Mouse (Mus musculus) adrenal gland, postnatal 25 days (tissue): ENCODE measurements around the gene Rex1bd. TPM values are rescaled to one million over a fixed set of nuclear protein-coding genes. Genes with fewer than 3 reads are reported as not detected.

ENCODE experiments used
- DNase-seq: peaks from one replicate; pipeline ENCODE4 v3.0.0; 2021; ENCODE audit warnings: mixed read lengths
- total RNA-seq: library from RNA; stranded (reverse); gene quantifications from 2 replicates; pipeline ENCODE4 v1.2.3, GENCODE M21; 2021

Gene Rex1bd
- total RNA-seq, 1 experiment from 2014 or later = 158 TPM

- DNase-seq = no peak
Measured at GRCm38 (mm10) chr8:70501820-70502529, 4.6 kb downstream of the Rex1bd start.

DNA sequence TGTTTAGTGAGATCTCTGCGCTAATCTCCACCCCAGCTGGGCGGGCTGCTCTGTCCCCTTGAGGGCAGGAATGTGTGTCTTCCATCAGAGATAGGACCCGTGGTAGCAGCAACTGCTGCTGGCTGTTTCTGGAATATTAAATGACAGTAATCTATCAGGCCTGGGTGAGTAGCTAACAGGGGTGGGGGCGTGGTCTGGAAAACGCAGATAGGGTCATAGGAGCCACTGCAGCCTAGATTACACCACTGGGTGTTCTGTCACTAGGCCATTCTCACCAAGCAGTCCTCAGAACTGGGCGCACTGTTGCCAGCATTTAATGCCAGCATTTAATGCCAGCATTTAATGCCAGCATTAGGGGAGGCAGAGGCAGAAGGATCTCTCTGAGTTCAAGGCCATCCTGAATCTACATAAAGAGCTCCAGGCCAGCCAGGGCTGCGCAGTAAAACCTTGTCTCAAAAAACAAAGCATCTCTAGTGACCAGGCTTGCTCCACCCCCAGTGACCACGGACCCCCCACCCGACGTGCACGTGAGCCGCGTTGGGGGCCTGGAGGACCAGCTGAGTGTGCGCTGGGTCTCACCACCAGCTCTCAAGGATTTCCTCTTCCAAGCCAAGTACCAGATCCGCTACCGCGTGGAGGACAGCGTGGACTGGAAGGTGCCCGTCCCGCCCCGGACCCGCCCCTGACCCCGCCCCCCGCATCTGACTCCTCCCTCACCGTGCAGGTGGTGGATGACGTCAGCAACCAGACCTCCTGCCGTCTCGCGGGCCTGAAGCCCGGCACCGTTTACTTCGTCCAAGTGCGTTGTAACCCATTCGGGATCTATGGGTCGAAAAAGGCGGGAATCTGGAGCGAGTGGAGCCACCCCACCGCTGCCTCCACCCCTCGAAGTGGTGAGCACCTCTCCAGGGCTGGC lies 5.9 kb downstream of the Rex1bd start:
- DNase-seq = no peak

DNA sequence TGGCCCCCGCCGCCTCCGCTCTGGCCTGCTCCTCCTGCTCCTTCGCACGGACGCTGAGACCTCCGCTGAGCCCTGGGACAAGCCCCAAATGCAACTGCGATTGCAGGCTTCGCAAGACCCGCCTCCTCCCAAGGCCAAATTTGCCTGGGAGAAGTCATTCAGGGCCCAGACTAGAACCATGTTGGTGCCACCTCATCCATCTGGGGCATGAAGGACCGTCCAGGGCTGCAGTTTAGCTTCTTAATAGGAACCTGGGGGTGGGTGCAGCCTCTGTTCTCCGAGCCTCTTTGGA lies 10.8 kb downstream of the Rex1bd start:
- DNase-seq = no peak

DNA sequence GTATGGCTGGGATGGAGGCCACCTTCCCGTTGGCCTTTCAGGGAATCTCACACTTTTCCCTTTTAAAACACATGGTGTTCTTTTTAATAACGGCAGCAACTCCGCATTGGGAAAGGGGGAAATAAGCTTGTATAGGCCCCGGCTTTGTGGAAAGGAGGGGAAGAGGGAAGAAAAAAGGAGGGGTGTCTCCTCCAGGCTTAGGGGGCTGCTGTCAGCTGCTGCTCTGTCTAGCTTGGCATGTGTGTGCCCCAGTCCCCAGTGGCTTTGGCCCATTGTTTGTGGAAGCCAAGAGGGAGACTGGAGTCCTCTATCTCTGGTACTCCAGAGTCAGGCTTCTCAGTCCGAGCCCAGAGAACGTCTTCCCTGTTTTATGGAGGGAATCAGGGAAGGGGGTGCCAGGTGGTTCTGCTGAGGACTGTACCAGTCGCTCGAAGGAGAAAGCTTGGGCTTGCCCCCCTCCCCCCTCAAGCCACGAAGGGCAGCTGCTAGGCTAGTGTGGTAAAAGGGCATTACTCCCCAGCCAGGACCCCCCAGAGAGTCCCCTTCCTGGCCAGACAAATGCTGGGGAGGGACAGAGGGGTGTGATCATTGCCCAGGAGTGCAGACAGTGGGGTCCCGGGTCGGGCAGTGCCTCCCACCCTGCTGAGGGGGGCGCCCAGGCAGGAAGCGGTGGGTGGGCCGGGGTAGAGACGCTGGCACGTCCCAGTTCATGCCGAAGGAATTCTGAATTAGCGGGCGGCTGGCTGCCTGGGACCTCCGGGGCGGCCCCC lies 11.4 kb downstream of the Rex1bd start:
- no peak for DNase-seq

- no peak for DNase-seq
Measured at GRCm38 (mm10) chr8:70494416-70494945, 12.1 kb downstream of the Rex1bd start.

DNA sequence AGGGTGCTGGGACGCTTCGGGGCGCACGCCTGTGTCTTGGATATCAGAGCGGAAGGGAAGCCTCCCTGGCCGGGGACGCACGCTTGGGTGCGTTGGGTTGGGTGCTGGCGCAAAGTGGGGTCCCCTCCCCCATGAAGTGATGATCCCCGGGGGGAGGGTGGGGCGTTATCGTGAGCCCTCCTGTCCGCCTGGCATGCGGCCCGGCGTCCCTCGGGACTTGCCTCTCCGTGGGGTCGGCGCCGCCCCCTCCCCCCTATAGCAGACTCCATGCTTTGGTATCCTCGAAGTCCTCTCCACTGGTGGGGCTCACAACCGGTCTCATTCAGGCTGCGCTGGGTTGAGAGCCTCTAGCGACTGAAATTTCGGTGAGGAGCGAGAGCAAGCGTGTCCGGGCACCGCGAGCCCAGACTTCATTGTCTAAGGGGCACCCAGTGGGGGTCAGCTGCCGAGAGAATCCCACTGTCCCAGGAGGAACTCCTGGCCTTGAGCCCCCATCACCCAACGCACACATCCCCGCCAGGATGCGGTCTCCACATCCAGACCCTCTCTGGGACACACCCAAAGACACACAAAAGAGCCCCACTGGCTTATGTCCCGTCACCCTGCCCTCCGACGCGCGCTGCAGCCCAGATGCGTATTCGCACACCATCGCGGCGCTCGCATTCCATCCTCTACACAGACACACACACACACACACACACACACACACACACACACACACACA lies 12.7 kb downstream of the Rex1bd start:
- DNase-seq = no peak

DNA sequence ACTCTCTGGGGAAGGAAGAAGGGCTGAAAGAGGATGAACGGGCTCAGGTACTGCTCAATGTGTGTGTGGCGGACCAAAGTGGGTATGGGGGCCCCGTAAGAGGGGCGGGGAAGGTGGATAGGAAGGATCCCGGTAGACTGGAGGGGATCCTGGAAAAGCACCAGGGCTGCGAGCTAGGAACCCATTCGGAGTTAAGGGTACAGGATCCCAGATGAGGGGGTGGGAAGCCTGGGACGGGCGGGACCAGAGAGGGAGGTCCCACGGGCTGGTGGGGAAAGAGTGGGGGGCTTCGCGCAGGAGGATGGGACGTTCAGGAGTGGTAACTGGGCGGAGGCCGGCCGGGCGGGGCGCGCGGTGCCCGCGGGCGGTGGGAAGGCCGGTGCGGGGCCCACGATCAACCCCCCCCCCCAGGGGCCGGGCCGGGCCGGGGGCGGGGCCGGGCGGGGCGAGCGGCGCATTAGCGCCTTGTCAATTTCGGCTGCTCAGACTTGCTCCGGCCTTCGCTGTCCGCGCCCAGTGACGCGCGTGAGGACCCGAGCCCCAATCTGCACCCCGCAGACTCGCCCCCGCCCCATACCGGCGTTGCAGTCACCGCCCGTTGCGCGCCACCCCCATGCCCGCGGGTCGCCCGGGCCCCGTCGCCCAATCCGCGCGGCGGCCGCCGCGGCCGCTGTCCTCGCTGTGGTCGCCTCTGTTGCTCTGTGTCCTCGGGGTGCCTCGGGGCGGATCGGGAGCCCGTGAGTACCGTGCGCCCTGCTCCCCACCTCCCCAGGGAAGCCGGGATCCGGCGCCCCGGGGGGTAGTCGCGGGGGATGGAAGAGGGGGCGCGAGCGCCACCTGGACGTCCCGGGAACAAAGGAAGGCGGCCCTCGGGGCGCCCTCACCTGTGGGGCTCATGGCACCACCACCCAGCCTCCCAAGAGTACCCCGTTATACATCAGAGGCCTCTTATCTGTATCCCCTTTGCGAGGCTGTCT lies 13.6 kb downstream of the Rex1bd start, which contains the start of gene Crlf1:
Gene Crlf1 (plus strand): TSS at position 495 of the 977 bp plus-strand sequence.
- no peak for DNase-seq

DNA sequence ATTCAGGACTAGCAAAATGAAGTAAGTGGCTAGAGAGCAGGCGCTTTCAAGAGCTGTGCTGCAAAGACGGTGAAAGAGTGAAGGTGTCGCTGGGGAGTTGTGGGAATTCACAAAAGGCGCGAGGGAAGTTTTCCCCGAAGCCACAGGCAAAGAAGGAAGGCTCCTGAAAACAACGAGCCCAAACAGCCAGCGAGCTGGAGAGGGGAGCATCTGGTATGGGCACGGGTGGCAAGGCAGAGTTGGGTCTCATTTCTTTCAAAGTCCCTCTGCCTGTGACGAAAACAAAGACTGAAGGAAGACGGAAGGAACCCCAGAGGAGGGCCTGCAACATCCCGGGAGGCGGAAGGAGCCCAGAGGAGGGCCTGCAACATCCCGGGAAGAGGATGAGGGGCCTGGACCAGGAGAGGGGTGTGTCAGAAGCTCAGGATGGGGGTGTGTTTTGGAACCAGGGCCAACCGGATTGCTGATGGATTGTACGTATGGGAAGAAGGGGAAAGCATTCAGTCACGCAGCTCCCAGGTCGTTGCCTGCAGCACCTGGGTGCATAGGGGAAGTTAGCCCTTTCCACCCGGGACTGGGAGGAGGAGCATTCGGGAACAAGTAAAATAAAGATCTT lies 15.6 kb downstream of the Rex1bd start:
- no peak for DNase-seq

- DNase-seq = no peak
Measured at GRCm38 (mm10) chr8:70490061-70490879, 16.3 kb downstream of the Rex1bd start.

- DNase-seq = peak; percentile 22
Measured at GRCm38 (mm10) chr8:70489576-70489975, 17.0 kb downstream of the Rex1bd start.

DNA sequence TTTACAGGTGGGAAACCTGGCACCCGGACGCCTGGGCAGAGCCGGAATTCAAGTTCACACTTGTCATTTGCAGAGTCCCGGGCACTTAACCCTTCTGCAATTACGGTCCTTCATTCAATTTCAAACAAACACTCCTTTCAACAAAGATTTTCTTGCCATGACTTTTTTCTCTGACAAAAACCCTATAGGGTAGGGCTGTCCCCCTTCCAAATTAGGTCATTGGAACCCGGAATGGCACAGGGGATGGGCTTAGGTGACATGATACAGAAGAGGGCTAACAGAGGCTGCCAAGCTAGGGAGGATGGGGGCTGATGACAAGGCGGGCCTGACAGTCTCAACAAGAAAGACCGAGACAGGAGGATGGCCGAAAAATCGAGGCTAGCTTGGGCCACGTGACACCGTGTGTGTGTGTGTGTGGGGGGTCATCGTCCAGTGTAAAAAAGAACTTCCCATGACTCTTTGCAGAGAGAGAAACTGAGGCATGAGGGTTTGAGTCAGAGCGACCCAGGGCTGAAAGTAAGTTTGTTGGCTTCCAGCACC lies 17.6 kb downstream of the Rex1bd start:
- DNase-seq = no peak

GRCm38 (mm10) chr8:70487993-70488796 lies 18.4 kb downstream of the Rex1bd start:
- DNase-seq = peak; percentile 30

DNA sequence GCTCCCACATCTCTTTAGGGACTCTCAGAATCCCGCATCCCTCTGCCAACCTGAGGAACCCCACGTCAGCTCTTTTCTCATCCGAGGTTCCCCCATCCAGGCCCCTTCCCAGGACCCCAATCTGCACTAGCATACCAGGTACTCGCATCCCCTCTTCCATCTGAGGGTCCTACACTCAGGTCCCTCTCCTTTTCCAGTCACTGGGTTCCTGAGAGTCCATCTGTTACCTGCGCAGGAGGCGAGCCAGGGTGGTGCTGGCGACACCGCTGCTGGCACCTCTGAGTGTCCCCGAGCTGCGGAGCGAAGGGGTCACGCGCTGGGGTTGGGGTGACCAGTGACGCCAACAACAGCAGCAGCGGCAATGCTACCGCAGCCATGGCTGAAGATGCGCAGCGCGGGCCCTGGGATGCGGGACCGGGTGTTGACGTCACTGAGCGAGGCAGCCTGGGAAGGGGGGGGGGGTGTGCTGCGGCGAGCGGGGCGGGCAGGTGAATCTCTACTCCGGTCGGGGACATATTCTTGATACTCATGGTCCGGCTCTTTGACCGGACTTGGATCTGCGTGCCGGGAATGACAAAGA lies 19.5 kb downstream of the Rex1bd start, which contains the start of gene Tmem59l:
Gene Tmem59l (minus strand): TSS at position 418 of the 580 bp plus-strand sequence.
- DNase-seq = no peak

GRCm38 (mm10) chr8:70486191-70486681 lies 20.3 kb downstream of the Rex1bd start:
- DNase-seq = no peak

DNA sequence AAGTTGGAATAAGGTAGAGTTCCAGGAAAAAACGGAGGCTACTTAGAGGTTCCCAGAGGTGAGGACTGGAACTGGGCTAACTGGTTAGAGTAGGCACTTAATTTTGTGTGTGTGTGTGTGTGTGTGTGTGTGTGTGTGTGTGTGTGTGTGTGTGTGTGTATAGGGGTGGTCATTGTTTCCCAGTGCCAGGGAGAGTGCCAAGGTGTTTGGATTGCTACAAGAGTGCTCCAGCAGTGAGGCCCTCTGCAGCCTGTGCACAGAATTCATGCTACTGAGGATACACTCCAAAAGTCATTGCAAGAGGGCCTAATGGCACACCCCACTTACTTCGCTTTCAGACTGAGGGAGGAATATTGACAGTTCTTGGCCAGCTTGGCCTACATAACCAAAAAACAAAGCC lies 23.6 kb downstream of the Rex1bd start:
- no peak for DNase-seq

- no peak for DNase-seq
Measured at GRCm38 (mm10) chr8:70481908-70482307, 24.6 kb downstream of the Rex1bd start.

DNA sequence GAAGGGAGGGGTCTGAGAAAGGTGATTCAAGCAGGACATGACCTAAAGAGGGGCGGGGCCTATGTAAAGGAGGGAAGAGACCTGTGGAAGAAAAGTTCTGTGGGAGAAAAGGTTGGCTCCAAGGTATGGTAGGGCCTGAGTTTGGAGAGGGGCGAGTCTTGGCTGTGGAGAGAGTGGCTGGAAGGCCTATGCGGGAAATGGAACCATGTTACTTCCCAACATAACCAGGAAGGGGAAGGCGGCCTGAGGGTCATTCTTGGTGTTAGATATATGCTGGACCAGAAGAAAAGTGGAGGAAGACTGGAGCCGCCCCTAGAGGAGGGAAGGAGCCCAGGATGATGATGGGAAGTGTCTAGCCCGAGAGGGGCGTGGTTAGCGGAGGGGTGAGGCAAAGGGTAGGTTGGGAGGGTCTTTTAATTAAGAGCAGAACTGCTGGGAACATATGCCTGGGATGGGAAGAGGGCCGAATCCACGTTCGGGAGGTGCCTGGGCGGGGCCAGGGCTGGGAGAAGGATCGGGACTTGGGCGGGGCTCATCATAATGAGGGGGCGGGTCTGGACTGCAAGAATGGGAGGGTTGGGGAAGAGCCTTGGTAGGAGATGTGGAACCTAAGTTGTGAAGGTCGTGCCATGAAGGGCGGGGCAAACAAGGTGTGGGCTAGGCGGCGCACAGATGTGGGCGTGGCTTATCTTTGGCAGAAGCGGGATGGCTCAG lies 29.1 kb downstream of the Rex1bd start:
- DNase-seq = no peak
